Mouse (Mus musculus) kidney, postnatal 4 days (tissue): Measurements from ENCODE around the gene Matk.
A peak's percentile ranks its signal among the peaks of the same experiment; 100 is the strongest.
"Not testable (repeated sequence)": the region's sequence is repeated elsewhere in the genome, so short reads cannot be mapped to it uniquely, and the experiment has no call there.

Source experiments
- DNase-seq, 2 experiments: peaks; one replicate each; pipeline ENCODE4 v3.0.0; 2021; ENCODE audit warnings: mixed read lengths in 2 of 2

Gene Matk

DNA sequence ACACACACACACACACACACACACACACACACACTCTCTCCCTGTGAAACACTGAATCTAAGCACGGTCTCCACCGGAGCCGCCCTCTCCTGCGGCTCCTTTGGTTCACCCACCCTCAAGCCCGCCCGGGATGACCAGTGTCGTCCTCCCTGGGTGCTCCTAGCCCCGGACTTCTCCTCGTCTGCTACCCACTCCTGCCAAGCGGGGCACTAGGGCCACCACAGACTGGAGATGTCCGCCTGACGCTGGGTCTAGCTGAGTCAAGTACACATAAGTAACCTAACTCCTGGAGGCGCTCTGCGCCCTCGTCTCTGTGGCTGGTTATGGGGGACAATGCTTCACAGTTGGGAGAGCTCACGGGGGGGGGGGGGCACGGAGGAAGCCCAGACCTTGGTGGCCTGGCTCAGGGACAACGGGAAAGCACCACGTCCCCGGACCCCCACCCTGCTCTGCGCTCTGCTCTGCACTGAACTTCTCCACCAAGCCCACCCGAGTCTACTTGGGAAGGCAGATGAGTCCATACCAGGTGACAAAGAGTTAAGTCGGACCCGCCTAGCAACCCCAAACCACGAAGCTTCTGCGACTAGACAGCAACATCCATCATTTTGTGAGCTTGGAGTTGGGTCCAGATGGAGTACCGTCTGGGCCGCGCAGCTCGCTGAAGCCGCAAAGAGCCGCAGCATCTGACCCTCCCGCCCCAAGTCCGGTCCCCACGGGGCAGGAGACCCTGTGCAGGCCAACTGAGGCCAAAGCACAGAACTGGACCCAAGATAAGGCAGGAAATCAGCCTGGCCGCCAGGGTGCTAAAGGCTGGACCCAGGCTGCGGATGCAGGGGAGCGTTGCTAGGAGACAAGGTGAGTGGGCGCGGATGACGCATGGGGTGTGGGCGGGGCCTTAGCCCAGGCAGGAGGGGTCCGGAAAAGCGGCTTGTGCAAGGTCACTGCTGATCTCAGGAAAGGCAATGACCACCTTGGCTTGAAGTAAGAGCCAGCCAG lies at the start of gene Matk:
Matk (plus strand) TSS at position 512 of the 996 bp plus-strand sequence.
- DNase-seq, result peak; percentile 73 to 78

DNA sequence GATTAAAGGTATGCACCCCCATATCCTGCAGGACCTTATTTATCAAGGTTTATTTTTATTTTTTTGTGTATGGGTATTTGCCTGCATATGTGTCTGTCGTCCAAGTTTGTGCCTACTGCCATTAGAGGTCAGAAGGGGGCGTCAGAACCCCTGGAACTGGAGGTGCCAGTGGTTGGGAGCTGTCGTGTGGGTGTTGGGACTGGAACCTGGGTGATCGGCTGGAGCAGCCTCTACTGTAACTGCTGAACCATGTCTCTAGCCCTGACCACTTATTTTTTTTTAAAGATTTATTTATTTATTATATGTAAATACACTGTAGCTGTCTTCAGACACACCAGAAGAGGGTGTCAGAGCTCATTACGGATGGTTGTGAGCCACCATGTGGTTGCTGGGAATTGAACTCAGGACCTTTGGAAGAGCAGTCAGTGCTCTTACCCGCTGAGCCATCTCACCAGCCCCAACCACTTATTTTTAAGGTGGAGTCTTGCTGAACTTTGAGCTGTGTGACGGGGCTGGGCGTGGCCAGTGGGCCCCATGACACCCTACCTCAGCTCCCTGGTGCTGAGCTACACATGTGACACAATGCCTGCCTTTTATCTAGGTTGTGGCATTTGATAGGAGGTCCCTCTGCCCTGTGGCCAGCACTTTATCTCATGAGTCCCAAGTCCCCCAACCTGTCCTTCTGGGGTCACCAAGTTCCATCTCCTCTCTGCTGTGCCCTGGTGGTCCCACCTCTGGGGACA lies 49.6 kb upstream of the Matk start:
- no peak for DNase-seq

DNA sequence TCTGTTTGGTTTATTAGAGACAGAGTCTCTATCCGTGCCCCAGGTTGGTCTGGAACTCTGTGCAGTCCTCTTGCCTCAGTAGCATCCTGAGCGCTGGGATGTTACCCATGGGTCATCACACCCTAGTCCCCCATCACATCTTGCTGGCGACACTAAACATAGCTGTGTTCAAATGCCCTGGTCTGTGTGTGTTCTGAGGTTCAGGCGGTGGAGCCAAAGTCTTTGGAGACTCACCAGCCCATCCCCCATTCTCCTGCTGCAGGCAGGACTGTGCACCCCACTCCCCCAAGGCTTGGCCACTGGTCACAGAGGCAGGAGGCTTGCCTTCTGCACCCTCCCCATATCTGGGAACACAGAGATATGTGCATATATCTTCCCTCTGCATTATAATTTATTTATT lies 48.6 kb upstream of the Matk start:
- DNase-seq, result no peak

DNA sequence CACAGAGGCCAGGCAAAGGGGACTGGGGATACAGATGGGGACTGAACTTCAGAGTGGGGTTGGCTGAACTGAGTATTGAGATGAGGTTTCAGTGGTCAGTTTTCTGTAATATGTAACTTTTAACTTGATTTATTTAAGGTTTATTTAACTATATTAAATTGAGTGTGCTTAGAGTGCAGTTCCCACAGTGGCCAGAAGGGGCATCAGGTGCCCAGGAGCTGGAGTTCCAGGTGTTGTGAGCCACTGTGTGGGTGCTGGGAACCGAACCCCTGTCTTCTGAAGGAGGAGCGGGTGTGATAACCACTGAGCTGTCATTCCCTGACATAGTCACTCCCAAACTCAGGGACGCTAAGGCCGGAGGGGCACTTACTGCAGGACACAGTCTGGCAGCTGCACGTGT lies 42.6 kb upstream of the Matk start:
- no peak for DNase-seq

DNA sequence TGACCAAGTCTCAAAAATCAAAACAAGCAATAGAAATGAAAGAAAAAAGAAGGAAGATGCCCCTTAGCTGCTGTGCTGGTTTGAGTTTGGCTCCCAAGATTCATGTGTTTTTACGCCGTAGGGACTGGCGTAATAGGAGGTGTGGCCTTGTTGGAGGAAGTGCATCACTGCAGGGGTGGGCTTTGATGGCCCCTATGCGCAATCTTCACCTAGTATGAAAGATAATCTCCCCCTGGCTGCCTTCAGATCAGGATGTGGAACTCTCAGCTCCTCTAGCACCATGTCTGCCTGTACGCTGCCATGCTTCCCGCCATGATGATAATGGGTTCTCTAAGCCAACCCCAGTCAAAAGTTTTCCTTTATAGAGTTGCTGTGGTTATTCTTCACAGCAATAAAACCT lies 36.5 kb upstream of the Matk start:
- no peak for DNase-seq

DNA sequence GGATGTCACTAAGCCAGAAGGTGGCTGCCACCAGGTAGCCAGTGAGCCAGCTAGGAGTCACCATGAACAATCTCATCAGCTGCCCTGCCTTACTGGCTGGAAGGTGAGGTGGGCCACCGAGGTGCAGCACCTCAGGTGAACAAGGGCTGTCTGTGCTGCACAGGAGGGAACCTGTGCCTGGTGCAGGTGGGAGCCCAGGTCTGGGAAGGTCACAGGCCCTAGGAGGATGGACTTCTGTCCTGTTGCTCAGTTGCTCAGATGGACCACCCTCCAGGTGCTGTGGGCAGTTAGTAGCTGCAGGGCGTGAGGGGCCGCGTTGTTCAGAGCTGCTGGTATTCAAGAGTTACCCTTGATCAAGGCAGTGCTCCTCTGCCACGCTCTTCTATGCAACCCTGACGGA lies 35.9 kb upstream of the Matk start:
- no peak for DNase-seq

DNA sequence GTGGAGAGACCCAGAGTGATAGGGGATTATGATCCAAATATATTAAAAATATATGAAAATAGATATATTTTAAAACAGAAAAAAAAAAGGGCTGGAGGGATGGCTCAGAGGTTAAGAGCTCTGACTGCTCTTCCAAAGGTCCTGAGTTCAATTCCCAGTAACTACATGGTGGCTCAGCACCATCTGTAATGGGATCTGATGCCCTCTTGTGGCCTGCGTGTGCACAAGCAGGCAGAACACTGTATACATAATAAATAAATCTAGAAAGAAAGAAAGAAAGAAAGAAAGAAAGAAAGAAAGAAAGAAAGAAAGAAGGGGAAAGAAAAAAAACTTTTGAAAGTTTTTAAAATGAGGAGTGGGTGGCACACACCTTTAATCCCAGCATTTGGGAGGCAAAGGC lies 35.5 kb upstream of the Matk start:
- peak; percentile 35 to 41 for DNase-seq

DNA sequence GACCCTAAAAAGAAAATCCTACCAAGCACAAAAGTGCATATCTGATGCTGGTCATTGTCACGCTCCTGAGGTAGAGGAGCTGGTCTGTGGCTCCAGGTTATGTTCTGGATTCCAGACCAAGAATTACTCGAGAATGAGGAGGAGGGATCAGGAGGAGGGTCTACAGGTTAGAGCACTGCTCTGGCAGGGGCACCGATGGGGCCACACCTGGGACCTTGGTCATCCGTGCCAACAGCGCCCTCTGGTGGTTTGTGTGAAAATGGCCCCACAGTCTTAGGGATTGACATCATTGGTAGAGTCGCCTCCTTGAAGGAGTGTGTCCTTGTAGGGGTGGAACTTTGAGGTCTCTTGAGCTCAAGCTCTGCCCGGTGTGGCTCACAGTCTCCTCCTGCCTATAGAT lies 34.8 kb upstream of the Matk start:
- peak; percentile 82 to 84 for DNase-seq

DNA sequence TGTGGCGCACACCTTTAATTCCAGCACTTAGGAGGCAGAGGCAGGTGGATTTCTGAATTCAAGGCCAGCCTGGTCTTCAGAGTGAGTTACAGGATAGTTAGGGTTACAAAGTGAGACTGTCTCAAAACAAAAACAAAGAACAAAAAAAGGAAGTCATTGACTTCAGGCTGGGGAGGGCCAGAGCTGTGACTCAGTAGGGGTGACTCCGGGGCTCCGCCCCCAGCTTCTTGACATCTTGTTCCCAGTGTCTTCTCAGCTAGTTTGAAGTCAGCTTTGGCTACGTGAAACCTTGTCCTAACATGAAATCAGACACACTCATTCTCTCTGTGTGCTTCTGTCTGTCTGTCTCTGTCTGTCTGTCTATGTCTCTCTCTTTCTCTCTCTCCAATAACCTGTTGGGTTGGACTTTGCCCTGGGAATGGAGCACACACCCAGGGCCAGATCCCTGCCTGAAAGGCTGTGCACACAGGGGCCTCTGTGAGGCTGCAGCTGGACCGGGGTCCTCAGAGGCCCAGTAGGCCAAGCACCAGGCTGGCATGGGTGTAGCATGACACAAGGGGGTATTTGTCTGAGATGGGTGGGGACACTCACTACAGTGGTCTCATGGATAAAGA lies 31.2 kb upstream of the Matk start:
- DNase-seq, result no peak

DNA sequence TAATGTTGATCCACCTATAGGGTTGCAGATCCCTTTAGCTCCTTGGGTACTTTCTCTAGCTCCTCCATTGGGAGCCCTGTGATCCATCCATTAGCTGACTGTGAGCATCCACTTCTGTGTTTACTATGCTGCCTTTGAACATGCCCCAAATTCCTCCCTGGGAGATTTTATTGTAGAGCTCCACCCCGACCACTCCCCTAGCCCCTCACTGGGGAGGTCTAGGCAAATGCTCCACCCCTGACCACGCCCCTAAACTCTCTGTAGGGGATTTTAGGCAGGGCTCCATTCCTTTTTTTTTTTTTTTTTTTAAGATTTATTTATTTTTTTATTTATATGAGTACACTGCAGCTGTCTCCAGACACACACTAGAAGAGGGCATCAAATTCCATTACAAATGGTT lies 29.0 kb upstream of the Matk start:
- DNase-seq, result not testable (repeated sequence)

DNA sequence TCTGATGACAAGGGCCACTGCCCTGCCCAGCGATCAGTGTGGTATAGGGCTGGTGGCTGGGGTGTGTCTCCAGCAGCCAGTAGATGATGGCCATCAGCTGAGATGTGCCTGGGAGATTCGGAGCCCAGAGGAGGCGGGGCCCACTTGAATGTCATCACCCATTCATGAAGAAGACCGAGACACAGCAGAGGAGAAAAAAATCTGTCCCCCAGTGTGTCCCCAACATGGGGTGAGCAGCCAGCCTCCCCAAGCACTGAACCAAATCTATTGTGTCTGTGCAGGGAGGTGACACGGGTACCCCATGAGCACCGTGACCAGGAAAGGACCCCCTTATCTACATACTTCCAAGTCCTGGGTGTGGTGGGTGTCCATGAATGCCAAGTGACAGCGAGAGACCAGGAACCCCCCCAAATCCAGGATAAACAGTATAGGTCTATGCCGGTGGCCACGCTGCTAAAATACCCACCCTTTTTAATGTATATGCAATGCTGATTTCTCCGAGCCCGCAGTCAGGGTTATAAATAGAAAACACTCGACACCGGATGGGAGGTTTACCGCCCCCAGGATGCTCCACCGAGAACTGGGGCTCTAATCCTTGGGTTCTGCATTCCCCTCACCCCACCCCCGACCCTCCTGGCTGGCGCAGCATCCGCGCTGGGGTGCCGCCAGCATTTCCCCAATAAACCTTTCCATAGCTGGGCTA lies 22.8 kb upstream of the Matk start:
- no peak for DNase-seq

DNA sequence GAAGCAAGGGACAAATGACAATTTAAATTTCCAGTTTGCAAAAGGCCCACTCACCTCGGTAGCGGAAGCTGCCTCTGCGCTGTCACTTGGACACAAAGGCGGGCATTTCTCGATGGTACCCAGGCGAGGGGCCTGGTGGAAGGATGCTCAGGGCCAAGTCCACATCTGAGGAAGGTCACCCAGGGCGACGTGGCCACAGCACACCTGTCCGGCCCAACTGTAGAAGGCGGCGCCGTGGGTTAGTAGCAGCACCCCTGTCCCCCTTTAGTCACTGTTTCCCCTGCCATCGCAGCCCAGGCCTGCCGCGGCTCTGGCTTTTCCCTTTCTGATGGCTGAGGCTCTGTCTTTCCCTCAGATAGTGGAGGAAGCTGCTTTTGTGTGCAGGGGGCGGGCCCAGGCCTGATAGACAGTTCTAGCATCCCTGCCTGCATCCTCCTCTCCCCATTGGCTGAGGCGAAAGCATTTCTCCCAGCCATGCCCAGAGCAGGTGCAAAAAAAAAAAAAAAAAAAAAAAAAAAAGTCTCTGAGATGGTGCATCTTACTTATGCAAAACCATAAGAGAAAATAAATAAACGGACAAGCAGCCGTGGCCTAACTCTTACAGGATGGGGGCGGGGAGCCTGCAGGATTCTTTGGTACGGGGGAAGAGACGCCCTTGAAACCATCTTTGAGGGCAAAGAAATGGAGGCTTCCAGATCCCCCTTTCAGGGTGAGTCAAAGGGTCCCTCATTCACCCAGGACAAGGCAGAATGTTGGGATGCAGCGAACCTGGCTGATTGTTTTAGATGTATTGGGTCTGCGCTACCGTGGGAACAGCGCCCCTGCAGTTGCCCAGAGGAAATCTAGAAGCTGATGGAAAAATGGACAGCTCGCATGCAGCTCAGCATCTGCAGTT lies 22.1 kb upstream of the Matk start, which contains the start of gene Atcay:
Atcay (minus strand) TSS at position 396 of the 895 bp plus-strand sequence.
- DNase-seq, result peak; percentile 57 to 61

DNA sequence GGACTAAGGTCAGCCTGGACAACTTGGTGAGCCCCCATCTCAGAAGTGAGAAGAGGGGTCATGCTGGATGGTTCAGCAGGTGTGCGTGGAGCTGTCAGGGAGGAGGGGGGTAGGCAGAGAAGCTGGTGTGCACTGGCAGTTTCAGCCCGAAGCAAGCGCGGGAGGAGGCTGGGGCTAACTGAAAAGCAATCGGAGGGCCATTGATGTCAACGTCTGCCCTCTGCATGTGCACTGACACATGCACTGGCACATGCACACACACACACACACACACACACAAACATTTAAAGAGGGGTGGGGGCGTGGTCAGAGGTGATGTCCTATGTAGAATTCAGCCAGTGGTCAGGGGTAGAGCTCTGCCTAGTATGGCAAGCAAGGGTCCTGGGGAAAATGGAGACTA lies 21.3 kb upstream of the Matk start:
- DNase-seq, result no peak

DNA sequence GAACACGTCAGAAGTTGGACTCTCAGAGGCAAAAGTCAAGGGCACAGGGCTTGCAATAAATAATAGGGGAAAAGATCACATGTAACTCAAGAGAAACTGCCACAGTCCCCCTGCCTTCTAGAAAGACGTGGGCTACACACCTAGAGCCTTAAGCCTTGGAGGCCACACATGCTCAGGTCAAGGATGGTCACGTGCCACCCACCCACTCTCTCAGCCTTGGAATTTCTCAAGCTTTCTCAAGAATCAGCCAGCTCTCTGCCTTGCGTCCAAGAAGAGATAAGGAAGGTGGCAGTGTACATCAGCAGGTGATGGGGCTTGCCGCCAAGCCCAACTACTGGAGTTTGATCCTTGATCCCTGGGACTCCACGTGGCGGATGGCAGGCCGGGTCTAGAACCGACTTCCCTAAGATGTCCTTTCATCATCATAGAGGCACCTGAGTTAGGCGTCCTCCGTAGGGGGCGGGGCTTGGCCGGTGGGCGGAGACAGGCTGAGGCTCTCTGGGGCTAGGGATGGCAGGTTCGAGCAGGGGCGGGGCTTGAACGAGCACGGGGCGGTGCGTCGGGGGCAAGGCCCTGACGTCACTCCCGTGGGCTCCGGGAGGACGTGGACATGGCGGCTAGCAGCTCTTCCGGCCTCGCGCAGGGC lies 20.0 kb upstream of the Matk start, which contains the start of gene Zfr2:
Zfr2 (plus strand) TSS at position 576 of the 646 bp plus-strand sequence.
- DNase-seq, result peak; percentile 95 to 97

DNA sequence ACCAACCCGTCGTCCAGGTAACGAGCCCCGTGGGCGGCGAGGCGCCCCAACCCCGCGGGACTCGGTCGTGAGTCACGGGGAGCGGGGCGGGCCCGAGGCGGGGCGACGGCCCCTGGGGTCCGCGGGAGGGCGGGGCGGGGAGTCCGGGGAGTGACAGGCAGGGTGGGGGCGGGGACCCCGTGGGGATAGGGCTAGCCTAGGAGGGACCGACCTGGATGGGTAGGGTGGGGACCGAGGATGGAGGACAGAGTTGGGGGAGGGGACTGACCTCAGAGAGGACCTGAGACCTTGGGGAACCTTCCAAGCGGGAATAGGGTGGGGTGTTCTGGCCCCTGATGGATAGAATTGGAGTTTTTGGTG lies 19.5 kb upstream of the Matk start:
- no peak for DNase-seq

DNA sequence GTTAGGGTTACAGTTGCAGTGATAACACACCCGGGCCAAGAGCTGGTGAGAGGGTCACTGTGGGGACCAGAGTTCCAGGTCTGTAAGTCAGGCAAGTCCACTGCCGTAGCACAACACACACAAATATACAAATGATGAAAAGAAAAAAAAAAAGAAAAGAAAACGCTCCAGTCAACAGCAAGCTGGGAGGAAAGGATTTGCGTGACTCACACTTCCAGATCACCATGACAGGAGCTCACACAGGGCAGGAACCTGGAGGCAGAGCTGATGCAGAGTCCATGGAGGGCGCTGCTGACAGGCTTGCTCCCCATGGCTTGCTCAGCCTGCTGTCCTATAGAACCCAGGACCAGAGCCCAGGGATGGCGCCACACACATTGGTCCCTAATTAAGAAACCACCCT lies 18.5 kb upstream of the Matk start:
- DNase-seq, result no peak

DNA sequence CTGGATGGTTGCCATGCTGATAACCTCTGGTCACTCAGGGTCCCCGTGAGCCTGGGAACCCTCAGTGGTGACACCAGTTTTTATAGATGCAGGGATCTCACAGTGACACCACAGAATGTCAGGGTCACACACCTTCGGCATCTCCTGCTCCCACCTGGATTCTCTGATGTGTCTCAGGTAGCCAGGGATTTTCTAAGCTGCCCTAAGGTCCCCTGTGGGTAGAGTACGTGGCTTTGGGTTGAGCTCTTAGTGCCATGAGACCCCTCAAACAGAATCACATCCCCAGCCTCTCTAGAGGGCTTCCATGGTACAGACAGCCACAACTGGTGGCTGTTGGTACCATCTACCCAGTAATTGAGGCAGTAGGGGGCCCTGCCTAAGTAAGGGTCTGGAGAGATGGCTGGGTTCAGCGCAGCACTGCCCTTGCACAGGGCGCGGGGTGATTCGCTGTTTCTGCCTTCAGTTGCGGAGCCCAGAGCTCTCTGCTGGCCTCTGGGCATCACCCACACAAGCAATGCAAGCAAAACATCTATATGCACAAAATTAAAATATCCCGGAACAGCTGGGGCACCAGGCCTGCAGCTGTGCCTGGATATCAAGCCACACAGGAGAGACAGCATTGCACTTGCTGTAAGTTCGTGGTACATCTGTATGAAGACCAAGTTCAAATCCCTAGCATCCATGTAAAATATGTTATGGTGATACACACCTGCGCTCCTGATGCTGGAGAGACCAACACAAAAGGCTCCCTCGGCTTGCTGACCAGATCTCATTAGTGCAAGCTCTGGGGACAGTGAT lies 16.1 kb upstream of the Matk start:
- DNase-seq, result no peak

DNA sequence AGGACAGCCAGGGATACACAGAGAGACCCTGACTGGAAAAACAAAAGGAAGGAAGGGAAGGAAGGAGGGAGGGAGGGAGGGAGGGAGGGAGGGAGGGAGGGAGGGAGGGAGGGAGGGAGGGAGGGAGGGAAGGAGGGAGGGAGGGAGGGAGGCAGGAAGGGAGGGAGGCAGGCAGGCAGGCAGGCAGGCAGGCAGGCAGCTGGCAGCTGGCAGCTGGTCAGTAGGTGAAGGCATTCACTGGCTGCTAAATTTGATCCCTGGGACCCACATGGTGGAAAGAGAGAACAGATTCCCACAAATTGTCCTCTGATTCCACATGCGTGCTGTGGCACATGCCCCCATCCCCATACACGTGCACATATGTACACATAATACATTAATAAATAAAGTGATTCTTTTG lies 14.1 kb upstream of the Matk start:
- no peak for DNase-seq

DNA sequence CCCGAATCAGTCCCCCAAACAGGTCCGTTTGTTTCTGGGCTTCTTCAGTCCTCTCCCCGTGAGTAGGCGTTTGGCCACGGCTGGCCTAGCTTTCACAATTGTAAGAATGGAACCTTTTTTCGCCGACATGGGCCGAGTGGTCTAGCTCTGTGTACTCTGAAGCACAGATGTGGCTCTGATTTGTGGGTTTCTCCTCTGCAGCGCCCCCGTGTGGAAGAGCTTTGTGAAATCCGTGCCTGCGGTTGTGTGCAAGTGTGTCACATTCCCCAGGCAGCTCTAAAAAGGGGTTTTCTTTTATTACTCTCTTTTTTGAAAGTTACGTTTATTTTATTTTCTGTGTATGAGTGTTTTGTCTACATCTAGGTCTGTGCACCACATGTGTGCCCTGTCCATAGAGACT lies 11.9 kb upstream of the Matk start:
- DNase-seq, result peak; percentile 75 to 79

DNA sequence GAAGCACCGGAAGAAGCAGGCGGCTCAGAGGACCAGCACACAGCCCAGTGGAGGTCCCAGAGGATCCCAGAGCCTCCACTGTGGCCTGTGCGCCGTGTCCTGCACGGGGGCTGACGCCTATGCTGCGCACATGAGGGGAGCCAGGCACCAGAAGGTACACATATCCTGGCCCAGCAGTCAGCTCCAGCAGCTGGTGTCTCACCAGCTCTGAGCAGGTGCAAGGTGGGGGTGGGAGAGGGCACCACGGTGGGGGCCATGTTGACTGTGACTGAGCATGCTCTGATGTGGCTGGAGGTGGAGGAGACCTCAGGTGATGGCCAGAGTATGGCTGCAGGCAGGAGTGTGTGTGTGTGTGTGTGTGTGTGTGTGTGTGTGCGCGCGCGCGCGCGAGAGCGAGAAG lies 10.7 kb upstream of the Matk start:
- no peak for DNase-seq
